Mouse (Mus musculus) heart, postnatal 0 days (tissue): ENCODE measurements around the gene Atf1.

Experiments used
- CTCF ChIP-seq: IDR thresholded peaks from 2 replicates; pipeline ENCODE4 v1.5.1; 2016; ENCODE audit warnings: antibody characterized with exemption, control low read depth, low read depth
- EP300 ChIP-seq: IDR thresholded peaks from 2 replicates; pipeline ENCODE4 v1.6.1; 2016; ENCODE audit warnings: antibody characterized with exemption, low read depth

DNA sequence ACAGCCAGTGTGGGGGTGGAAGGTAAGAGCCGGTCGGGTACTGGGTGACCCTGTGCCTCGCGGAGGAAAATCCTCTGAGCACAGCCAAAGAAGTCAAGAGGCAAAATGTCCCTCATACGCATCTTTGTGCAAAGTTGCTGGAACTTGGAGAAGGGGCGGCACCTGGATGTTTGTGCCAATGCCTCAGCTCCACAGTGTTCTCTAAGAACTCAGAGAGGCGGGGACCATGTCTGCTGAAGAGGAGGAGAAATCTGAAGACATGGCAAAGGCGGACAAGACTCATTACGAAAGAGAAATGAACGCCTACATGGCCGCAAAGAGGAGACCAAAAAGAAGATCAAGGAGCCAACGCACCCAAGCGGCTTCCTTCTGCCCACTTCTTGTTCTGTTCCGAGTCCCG lies 73.9 kb downstream of the Atf1 start:
- TF ChIP-seq CTCF (no peak), EP300 (no peak)
